Mouse (Mus musculus) lung, adult 2 months (tissue): Measurements from ENCODE around the gene Iglon5. TPM values are rescaled to one million over a fixed set of nuclear protein-coding genes. Genes with fewer than 3 reads are reported as not detected.

Experiments used
- DNase-seq: peaks from one replicate; pipeline ENCODE4 v3.0.0; 2022
- H3K4me1 ChIP-seq: fragments of 200-500 bp; 2 replicates; pipeline ENCODE4 v1.6.1; 2011; ENCODE audit warnings: low read length; ENCODE audit not compliant: control insufficient read depth, insufficient read depth
- H3K4me3 ChIP-seq: fragments of 200-500 bp; replicated peaks from 2 replicates; pipeline ENCODE3; 2011; ENCODE audit warnings: low read depth, mild to moderate bottlenecking, control low read depth, low read length; ENCODE audit errors: extremely low read depth
- CTCF ChIP-seq: fragments of 200-500 bp; IDR thresholded peaks from 2 replicates; pipeline ENCODE4 v1.5.1; 2011; ENCODE audit warnings: mild to moderate bottlenecking, low read length, control low read depth; ENCODE audit not compliant: insufficient read depth
- POLR2A ChIP-seq: fragments of 200-500 bp; IDR thresholded peaks from 2 replicates; pipeline ENCODE4 v1.6.1; 2011; ENCODE audit warnings: low read depth, mild to moderate bottlenecking, control low read depth, low read length, borderline replicate concordance; ENCODE audit errors: extremely low read depth
- WGBS: fragments of 180-500 bp; shearing (Covaris S2); methylation state at CpG from one replicate; pipeline ENCODE4 v1.1.7; 2018; 5-methylcytosine and 5-hydroxymethylcytosine counted together
- polyA plus RNA-seq: library from polyadenylated mRNA; depleted of rRNA; stranded (reverse); fragments of >200 nt; gene quantifications from 2 replicates; pipeline ENCODE4 v1.2.3, GENCODE M21; 2012; rRNA removed

The Iglon5 gene
- polyA plus RNA-seq, 1 experiment: 1.0 TPM

DNA sequence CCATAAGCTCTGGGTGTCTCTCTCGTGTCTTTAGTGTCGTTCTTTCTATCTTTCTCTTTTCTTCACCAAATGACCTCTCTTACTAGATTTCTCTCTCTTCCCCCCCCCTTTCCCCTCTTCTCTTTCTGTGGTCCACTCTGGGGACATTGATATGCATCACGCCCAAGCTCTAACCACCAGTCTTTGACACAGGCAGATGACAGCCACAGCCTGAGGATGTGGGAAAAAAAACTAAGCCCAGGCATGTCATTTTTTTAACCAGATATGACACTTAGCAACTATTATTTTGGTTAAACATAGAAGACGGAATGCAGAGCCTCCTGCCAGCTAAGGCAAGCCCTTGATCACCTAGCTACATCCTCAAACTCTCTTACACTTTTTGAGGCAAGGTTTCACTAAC is 51.3 kb downstream of the Iglon5 start:
- TF ChIP-seq CTCF: no peak
- TF ChIP-seq POLR2A: no peak
- DNase-seq: no peak
- WGBS: 70% methylated on average over 4 of the region's 4 CpGs
- Histone ChIP-seq H3K4me1 (no peaks in the 10 kb centered on the region), H3K4me3 (no peak overlapping the region)

DNA sequence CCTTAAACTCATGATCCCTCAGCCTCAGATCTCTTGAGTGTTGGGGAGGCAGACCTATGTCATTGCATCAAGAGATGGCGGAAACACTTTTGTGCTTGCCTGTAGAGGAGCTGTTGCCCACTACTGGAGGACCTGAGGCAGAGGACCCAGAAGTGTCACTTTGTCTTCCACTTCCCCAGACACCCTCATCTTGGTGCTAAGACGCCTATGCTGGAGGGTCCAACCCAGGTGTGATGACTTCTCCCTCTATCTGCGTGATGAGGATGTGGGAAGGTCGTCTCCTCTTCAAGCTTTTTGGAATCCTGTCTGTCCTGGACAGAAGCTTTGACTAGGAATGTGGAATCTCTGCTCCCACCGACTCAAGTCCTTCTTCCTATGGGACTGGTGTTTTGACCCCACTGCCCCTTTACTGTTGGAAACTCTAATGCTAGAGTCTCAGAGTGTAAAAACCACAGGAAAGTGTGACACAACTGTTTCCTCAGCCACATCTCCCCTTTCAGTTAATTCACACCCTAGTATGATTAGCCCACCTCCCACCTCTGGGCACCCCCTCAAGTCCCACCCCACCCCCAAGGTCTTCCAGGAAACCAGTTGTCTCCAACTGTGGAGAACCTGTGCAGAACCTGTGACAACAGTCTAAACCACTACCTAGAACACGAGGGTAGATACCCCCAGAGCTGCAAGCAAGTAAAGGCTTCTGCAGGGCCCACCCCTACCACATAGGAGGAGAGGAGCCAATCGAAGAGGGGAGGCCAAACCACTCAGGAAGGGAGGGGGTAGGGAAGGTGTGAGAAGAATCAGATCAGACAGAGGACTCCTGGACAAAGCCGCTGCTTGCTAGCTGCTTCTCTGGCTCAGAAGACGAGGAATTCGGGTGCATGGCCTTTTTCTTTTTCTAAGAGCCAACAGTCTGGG is 53.3 kb downstream of the Iglon5 start, which contains the start of gene Nkg7:
Nkg7 (plus strand) TSS at position 733 of the 915 bp plus-strand sequence.
- TF ChIP-seq POLR2A (no peak), CTCF (no peak)
- WGBS: 57% methylated on average over 10 of the region's 10 CpGs
- H3K4me3 ChIP-seq: peak within 1 kb of the TSS; percentile 8
- no peak for DNase-seq
- H3K4me1 ChIP-seq: no peaks in the 10 kb centered on the region

DNA sequence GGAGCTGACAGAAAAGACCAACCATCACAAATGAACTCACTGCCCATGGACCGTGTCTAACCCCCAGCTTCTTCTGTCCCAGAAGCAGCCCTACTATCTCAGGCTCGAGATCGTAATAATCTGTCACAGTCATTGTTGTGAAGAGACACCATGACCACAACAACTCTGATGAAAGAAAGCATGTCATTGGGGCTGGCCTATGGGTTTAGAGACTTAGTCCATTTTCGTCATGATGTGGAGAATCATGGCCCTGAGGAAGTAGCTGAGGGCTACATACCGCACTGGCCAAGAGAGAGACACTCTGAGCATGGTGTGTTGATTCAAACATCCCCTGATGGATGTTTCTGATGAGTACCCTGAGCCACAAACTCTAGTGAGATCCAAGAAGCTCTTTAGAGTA is 55.2 kb downstream of the Iglon5 start:
- WGBS: 83% methylated on average over 5 of the region's 5 CpGs
- no peak for DNase-seq
- Histone ChIP-seq H3K4me1 (no peaks in the 10 kb centered on the region), H3K4me3 (no peak overlapping the region)
- TF ChIP-seq CTCF: no peak
- no peak for TF ChIP-seq POLR2A

DNA sequence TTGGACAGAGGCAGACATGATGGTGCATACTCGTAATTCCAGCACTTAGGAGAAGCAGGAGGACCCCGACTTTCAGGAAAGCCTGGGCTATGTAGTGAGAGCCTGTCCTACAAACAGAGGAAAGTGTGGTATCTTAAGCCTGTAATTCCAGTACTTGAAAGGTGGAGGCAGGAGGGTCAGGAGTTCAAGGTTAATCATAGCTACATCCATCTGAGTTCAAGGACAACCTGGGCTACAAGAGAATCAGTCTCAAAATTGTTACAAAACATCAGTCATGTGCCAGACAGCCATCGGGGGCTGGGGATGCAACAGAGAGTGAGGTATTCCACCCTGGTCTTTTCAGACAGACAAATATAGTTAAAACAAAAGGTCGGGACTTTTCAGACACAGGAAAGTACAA is 57.0 kb downstream of the Iglon5 start:
- WGBS: 57% methylated on average over 4 of the region's 4 CpGs
- Histone ChIP-seq H3K4me3 (no peak overlapping the region), H3K4me1 (no peaks in the 10 kb centered on the region)
- TF ChIP-seq CTCF (no peak), POLR2A (no peak)
- no peak for DNase-seq

DNA sequence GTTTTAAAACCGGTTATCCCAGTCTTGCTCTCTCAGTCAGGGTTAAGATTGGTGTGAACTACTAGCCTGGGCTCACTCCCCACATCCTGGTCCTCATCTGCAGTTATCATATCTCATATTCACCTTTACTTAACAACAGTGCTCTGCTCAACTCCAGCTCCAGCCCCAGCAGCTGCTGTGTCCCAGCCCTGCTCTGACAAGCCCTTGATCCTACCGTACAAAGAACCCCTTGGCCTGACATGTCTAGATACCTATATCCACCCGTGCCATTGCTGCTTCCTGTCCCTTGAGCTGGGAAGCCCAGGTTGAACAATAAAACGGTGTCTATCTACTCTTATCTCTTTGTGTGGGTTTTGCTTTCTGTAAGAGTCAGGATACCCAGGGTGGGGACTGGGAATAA is 60.4 kb downstream of the Iglon5 start:
- 38% methylated on average over 4 of the region's 4 CpGs for WGBS
- no peak for DNase-seq
- H3K4me1 ChIP-seq: no peaks in the 10 kb centered on the region
- TF ChIP-seq CTCF: no peak
- TF ChIP-seq POLR2A: no peak
- H3K4me3 ChIP-seq: no peak overlapping the region

DNA sequence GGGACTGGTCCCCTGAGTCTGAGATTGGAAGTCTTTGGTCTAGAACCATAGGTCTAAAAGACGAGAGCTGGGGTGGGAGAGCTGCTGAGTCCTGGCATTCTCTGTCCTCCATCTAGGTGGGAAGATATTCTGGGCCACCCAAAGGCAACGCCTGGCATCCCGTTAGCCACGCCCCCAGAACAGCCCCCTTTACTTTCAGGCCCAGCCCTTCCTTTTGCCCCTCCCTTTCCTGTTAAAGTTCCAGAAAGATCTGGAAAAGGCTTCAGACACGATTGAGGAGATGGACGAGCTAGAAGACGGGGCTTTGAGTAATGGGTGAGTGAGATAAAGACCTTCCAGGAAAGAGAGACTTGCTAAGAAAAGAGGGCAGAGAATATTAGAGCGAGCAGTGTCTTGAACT is 62.5 kb downstream of the Iglon5 start, which contains the start of gene Lim2:
Lim2 (plus strand) TSS at position 265 of the 400 bp plus-strand sequence.
- DNase-seq: no peak
- no peaks in the 10 kb centered on the region for H3K4me1 ChIP-seq
- no peak for TF ChIP-seq POLR2A
- TF ChIP-seq CTCF: no peak
- 74% methylated on average over 8 of the region's 8 CpGs for WGBS
- H3K4me3 ChIP-seq: no peak within 1 kb of the TSS

DNA sequence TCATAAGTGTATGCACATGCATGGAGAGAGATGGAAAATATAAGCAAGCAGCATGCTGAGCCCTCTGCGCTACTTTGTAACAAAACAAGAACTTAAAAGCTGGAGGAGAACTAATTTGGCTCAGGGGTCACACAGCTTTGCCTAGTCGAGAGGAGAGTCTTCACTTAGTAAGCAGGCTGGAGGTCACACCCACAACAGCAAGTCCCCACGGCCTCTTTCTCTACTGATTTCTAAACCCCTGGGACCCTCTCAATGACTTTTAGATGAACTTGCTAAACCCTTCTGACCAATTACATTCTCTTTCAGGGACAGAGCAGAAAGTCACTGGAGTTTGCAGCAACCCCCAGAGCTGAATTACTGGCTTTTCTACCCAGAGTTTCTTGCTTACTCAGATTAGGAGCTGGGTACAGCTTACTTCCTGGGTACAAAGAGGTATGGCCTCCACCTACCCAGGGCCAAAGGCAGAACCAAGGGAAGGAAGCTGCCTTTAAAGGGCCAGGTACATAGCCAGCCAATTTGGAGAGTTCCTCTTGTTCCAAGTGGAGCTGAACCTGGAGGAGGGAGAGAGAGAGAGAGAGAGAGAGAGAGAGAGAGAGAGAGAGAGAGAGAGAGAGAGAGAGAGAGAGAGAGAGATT is 65.8 kb downstream of the Iglon5 start:
- 68% methylated on average over 3 of the region's 3 CpGs for WGBS
- TF ChIP-seq POLR2A: no peak
- no peak for TF ChIP-seq CTCF
- DNase-seq: no peak
- H3K4me1 ChIP-seq: no peaks in the 10 kb centered on the region
- no peak overlapping the region for H3K4me3 ChIP-seq

DNA sequence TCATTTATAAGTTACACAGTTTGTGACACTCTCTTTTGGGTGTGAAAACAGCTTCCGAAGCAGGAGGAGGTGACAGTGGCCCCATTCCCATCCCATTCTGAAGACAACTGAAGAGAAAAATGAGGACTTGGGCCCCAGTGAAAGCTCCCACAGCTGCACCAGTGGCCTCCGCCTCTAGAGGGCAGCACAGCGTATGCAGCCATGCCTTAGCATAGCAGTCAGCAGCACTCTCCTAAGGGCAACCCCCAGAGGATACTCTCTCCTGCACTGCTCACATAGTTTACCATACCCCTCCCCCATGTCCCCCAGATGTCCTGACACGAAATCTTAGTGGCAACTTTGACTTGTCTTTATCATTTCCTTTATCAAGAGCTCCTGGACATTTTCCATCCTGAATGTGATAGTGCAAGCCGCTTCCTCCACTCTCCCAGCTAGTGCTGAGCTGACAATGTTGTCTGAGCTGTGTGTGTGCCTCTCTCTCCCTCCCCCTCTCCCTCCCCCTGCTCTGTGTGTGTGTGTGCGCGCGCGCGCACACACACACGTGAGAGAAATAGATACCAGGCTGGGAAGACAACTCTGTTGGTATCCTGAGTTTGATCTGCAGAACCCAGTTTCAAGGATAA is 66.8 kb downstream of the Iglon5 start:
- peak; percentile 83 for DNase-seq
- TF ChIP-seq CTCF (peak; percentile 98), POLR2A (no peak)
- 11% methylated on average over 11 of the region's 11 CpGs for WGBS
- no peak overlapping the region for H3K4me3 ChIP-seq
- H3K4me1 ChIP-seq: no peaks in the 10 kb centered on the region

Other genes with a start within 250 kb of the Iglon5 start
- 4.9 and 6.9 TPM in 2 replicates for gene Zfp715, start 176.8 kb downstream of the Iglon5 start, polyA plus RNA-seq
- 14.7 and 19.2 TPM in 2 replicates for gene Siglecf, start 138.7 kb downstream of the Iglon5 start, polyA plus RNA-seq
- 17.5 and 18.9 TPM in 2 replicates for gene Siglecg, start 81.9 kb downstream of the Iglon5 start, polyA plus RNA-seq
- 0.05 TPM in 1 of 2 replicates, not detected in the other for gene Lim2, start 62.4 kb downstream of the Iglon5 start, polyA plus RNA-seq
- 17.3 and 19.7 TPM in 2 replicates for gene Nkg7, start 53.0 kb downstream of the Iglon5 start, polyA plus RNA-seq
- gene Cldnd2, start 49.3 kb downstream of the Iglon5 start, polyA plus RNA-seq: not detected in 2 replicates
- gene Etfb, start 46.0 kb downstream of the Iglon5 start, polyA plus RNA-seq: 71.4 and 105 TPM in 2 replicates
- 1.2 and 1.5 TPM in 2 replicates for gene Gm45233, start 45.9 kb downstream of the Iglon5 start, polyA plus RNA-seq
- gene Vsig10l, start 26.9 kb downstream of the Iglon5 start, polyA plus RNA-seq: 6.6 and 14.2 TPM in 2 replicates
- gene 4931406B18Rik, start 15.9 kb upstream of the Iglon5 start, polyA plus RNA-seq: not detected in 2 replicates
- gene Cd33, start 54.4 kb upstream of the Iglon5 start, polyA plus RNA-seq: 11.6 and 15.3 TPM in 2 replicates
- 1.6 and 1.8 TPM in 2 replicates for gene Zfp658, start 72.2 kb upstream of the Iglon5 start, polyA plus RNA-seq
- 2.0 and 2.5 TPM in 2 replicates for gene Zfp719, start 89.5 kb upstream of the Iglon5 start, polyA plus RNA-seq
- gene Zfp819, start 117.1 kb upstream of the Iglon5 start, polyA plus RNA-seq: 0.09 TPM in 1 of 2 replicates, not detected in the other
- gene Ceacam18, start 144.6 kb upstream of the Iglon5 start, polyA plus RNA-seq: not detected in 2 replicates
- gene Siglece, start 170.1 kb upstream of the Iglon5 start, polyA plus RNA-seq: 4.8 and 7.0 TPM in 2 replicates
- 9.8 and 11.5 TPM in 2 replicates for gene Ctu1, start 181.9 kb upstream of the Iglon5 start, polyA plus RNA-seq
- gene Klk14, start 200.3 kb upstream of the Iglon5 start, polyA plus RNA-seq: 2.2 and 56.2 TPM in 2 replicates
- gene Klk13, start 222.5 kb upstream of the Iglon5 start, polyA plus RNA-seq: 8.4 and 35.6 TPM in 2 replicates